Mouse (Mus musculus): ENCODE measurements around the gene Loxl4. TPM values are rescaled to one million over a fixed set of nuclear protein-coding genes. Genes with fewer than 3 reads are reported as not detected.

Loxl4 gene
- polyA plus RNA-seq, 1 experiment from 2014 or later, result 0.37 TPM

DNA sequence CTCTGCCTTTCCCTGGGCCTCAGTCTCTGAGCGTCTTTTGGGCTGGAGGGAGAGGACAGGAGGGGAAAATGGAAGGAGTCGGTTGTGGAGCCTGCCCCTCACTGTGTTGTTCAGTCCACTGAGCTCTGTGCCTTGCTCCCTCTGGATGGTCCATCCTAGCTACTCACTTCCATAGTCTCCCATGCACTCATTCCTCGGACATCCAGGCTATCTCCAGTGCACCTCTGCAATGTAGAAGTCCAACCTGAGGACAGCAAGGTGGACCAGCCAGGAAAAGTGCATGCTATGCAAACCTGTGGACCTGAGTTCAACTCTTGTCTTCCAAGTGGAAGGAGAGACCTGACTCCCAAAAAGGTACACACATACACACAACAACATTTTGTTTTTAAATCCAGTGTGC, 12.0 kb downstream of the Loxl4 start:
- no peaks in the 10 kb centered on the region for H3K36me3 ChIP-seq (ENCODE audit: control insufficient read depth, insufficient read depth, low read length)
- ATAC-seq (ENCODE audit: low FRiP score) (no peak), DNase-seq (ENCODE audit: low spot score) (no peak)
- H3K9me3 ChIP-seq (ENCODE audit: control insufficient read depth, low read length), result no peaks in the 10 kb centered on the region
- WGBS, result 73% methylated on average over 3 of the region's 3 CpGs
- H3K4me1 ChIP-seq (replicated peaks; ENCODE audit: control insufficient read depth, insufficient read depth, low read length), result no peaks in the 10 kb centered on the region
- H3K4me3 ChIP-seq (ENCODE audit: low read depth, low read length), result no peak overlapping the region
- H3K27me3 ChIP-seq (ENCODE audit: control insufficient read depth, insufficient read depth, low read length), result no peaks in the 10 kb centered on the region
- no peak overlapping the region for H3K4me2 ChIP-seq (replicated peaks; ENCODE audit: low read depth, low read length)
- no peak overlapping the region for H3K27ac ChIP-seq (ENCODE audit: low read depth, low read length)
- no peak overlapping the region for H3K9ac ChIP-seq (ENCODE audit: low read depth, low read length)

GRCm38 (mm10) chr19:42599891-42600290, 12.7 kb downstream of the Loxl4 start:
- Histone ChIP-seq H3K9me3 (ENCODE audit: control insufficient read depth, low read length) (no peaks in the 10 kb centered on the region), H3K27ac (ENCODE audit: low read depth, low read length) (no peak overlapping the region), H3K36me3 (ENCODE audit: control insufficient read depth, insufficient read depth, low read length) (no peaks in the 10 kb centered on the region), H3K4me1 (replicated peaks; ENCODE audit: control insufficient read depth, insufficient read depth, low read length) (no peaks in the 10 kb centered on the region), H3K27me3 (ENCODE audit: control insufficient read depth, insufficient read depth, low read length) (no peaks in the 10 kb centered on the region), H3K4me3 (ENCODE audit: low read depth, low read length) (no peak overlapping the region), H3K9ac (ENCODE audit: low read depth, low read length) (no peak overlapping the region), H3K4me2 (replicated peaks; ENCODE audit: low read depth, low read length) (no peak overlapping the region)
- 86% methylated on average over 17 of the region's 17 CpGs for WGBS
- ATAC-seq (ENCODE audit: low FRiP score) (no peak), DNase-seq (ENCODE audit: low spot score) (no peak)

- Histone ChIP-seq H3K9ac (ENCODE audit: low read depth, low read length) (no peak overlapping the region), H3K9me3 (ENCODE audit: control insufficient read depth, low read length) (no peaks in the 10 kb centered on the region), H3K4me3 (ENCODE audit: low read depth, low read length) (no peak overlapping the region), H3K4me2 (replicated peaks; ENCODE audit: low read depth, low read length) (no peak overlapping the region), H3K4me1 (replicated peaks; ENCODE audit: control insufficient read depth, insufficient read depth, low read length) (no peaks in the 10 kb centered on the region), H3K27me3 (ENCODE audit: control insufficient read depth, insufficient read depth, low read length) (no peaks in the 10 kb centered on the region), H3K27ac (ENCODE audit: low read depth, low read length) (no peak overlapping the region), H3K36me3 (ENCODE audit: control insufficient read depth, insufficient read depth, low read length) (no peaks in the 10 kb centered on the region)
- no peak for ATAC-seq (ENCODE audit: low FRiP score)
- 97% methylated on average over 6 of the region's 6 CpGs for whole genome bisulfite sequencing
- no peak for DNase-seq (ENCODE audit: low spot score)
Observed at GRCm38 (mm10) chr19:42597896-42598295, 14.7 kb downstream of the Loxl4 start.

DNA sequence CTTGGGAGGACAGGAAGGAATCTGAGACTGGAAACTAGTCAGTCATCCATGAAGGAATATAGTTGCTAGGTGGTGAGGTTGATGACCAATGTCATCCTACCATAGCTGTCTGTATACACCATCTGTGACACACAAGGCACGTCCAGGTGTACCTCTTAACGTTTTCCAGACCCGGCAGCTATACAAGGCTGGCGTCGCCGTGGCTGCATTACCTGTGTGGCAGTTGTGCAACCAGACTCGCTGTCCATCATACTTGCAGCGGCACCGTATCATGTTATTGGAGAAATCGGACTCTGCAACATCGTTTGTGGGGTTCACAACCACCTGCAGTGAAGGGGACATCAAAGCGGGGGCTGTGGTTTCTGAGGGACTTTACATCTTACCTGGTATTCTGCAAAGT, 15.3 kb downstream of the Loxl4 start:
- Histone ChIP-seq H3K9ac (ENCODE audit: low read depth, low read length) (no peak overlapping the region), H3K4me1 (replicated peaks; ENCODE audit: control insufficient read depth, insufficient read depth, low read length) (no peaks in the 10 kb centered on the region), H3K4me2 (replicated peaks; ENCODE audit: low read depth, low read length) (no peak overlapping the region), H3K27me3 (ENCODE audit: control insufficient read depth, insufficient read depth, low read length) (no peaks in the 10 kb centered on the region), H3K36me3 (ENCODE audit: control insufficient read depth, insufficient read depth, low read length) (no peaks in the 10 kb centered on the region), H3K9me3 (ENCODE audit: control insufficient read depth, low read length) (no peaks in the 10 kb centered on the region), H3K27ac (ENCODE audit: low read depth, low read length) (no peak overlapping the region), H3K4me3 (ENCODE audit: low read depth, low read length) (no peak overlapping the region)
- 94% methylated on average over 12 of the region's 12 CpGs for WGBS
- no peak for DNase-seq (ENCODE audit: low spot score)
- ATAC-seq (ENCODE audit: low FRiP score), result no peak

DNA sequence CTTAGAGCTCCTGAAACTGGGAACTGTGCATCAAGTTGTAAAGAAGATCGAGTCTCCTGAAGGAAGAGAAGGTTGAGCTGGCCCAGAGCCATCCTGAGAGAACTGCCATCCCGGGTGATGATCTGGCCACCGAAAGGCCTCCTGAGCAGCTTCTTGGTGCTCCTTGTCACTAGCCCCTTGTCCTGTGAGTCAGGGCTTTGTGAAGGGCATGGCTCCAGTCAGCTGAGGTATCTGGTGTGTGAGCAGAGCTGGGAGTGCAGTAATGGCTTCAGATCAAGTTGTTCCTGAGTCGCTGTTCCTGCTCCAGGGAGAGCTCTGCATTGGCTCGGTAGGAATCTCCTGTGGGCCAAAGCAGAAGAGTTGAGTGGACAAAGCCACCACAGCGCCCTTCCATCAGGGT, 17.5 kb downstream of the Loxl4 start:
- no peak for ATAC-seq (ENCODE audit: low FRiP score)
- H3K4me1 ChIP-seq (replicated peaks; ENCODE audit: control insufficient read depth, insufficient read depth, low read length), result no peaks in the 10 kb centered on the region
- H3K9me3 ChIP-seq (ENCODE audit: control insufficient read depth, low read length), result no peaks in the 10 kb centered on the region
- H3K27ac ChIP-seq (ENCODE audit: low read depth, low read length), result no peak overlapping the region
- H3K9ac ChIP-seq (ENCODE audit: low read depth, low read length), result no peak overlapping the region
- no peaks in the 10 kb centered on the region for H3K36me3 ChIP-seq (ENCODE audit: control insufficient read depth, insufficient read depth, low read length)
- no peak overlapping the region for H3K4me3 ChIP-seq (ENCODE audit: low read depth, low read length)
- no peak overlapping the region for H3K4me2 ChIP-seq (replicated peaks; ENCODE audit: low read depth, low read length)
- WGBS, result 91% methylated on average over 6 of the region's 6 CpGs
- no peak for DNase-seq (ENCODE audit: low spot score)
- H3K27me3 ChIP-seq (ENCODE audit: control insufficient read depth, insufficient read depth, low read length), result no peaks in the 10 kb centered on the region

DNA sequence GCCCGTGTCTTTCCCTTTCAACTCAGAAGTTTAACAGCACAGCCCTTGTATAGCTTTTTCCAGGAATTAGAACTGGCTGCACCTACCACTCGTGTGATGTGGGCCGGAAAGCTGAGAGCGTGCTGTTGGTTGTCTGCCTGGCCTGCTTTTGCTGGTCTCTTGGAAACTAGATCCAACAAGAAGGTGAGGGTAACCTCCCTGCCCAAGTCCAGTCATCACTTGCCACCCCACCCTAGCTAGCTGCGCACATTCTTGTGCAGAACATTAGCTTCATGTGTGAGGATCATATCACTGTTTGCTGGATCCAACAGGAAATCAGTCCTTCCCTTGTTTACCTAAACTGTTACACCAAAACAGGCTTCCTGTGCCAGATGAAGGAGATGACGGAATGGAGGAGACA, 19.2 kb downstream of the Loxl4 start:
- Histone ChIP-seq H3K9me3 (ENCODE audit: control insufficient read depth, low read length) (no peaks in the 10 kb centered on the region), H3K4me3 (ENCODE audit: low read depth, low read length) (no peak overlapping the region), H3K27me3 (ENCODE audit: control insufficient read depth, insufficient read depth, low read length) (no peaks in the 10 kb centered on the region), H3K4me1 (replicated peaks; ENCODE audit: control insufficient read depth, insufficient read depth, low read length) (no peaks in the 10 kb centered on the region), H3K36me3 (ENCODE audit: control insufficient read depth, insufficient read depth, low read length) (no peaks in the 10 kb centered on the region), H3K9ac (ENCODE audit: low read depth, low read length) (no peak overlapping the region), H3K4me2 (replicated peaks; ENCODE audit: low read depth, low read length) (no peak overlapping the region), H3K27ac (ENCODE audit: low read depth, low read length) (no peak overlapping the region)
- no peak for ATAC-seq (ENCODE audit: low FRiP score)
- DNase-seq (ENCODE audit: low spot score), result no peak
- 94% methylated on average over 6 of the region's 6 CpGs for WGBS

DNA sequence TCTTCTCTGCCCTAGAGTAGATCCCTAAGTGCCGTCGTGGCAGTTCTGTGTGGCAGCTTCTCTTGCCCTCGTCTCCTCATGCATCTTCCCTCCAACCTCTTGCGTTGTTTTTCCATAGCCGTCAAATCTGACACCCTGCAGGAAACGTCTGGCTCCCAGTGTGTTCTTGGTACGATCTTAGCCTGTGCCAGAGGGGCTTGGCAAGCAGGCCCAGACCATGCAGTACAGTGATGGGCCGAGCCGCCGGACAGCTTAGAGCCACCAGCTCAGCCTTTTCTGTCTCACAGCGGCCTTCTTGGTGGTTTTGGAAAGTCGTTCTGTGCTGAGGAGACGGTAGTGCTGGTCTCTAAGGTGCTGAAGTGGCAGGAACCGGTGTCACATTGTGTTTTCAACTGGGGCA, 21.1 kb downstream of the Loxl4 start:
- Histone ChIP-seq H3K4me1 (replicated peaks; ENCODE audit: control insufficient read depth, insufficient read depth, low read length) (no peaks in the 10 kb centered on the region), H3K4me3 (ENCODE audit: low read depth, low read length) (no peak overlapping the region), H3K27me3 (ENCODE audit: control insufficient read depth, insufficient read depth, low read length) (no peaks in the 10 kb centered on the region), H3K36me3 (ENCODE audit: control insufficient read depth, insufficient read depth, low read length) (no peaks in the 10 kb centered on the region), H3K9ac (ENCODE audit: low read depth, low read length) (no peak overlapping the region), H3K27ac (ENCODE audit: low read depth, low read length) (no peak overlapping the region), H3K9me3 (ENCODE audit: control insufficient read depth, low read length) (no peaks in the 10 kb centered on the region), H3K4me2 (replicated peaks; ENCODE audit: low read depth, low read length) (no peak overlapping the region)
- WGBS, result 54% methylated on average over 14 of the region's 14 CpGs
- DNase-seq (ENCODE audit: low spot score), result no peak
- ATAC-seq (ENCODE audit: low FRiP score), result no peak

GRCm38 (mm10) chr19:42589246-42589645, 23.4 kb downstream of the Loxl4 start:
- no peak overlapping the region for H3K27ac ChIP-seq (ENCODE audit: low read depth, low read length)
- no peak overlapping the region for H3K4me2 ChIP-seq (replicated peaks; ENCODE audit: low read depth, low read length)
- no peak for DNase-seq (ENCODE audit: low spot score)
- H3K9ac ChIP-seq (ENCODE audit: low read depth, low read length), result no peak overlapping the region
- no peak for ATAC-seq (ENCODE audit: low FRiP score)
- H3K9me3 ChIP-seq (ENCODE audit: control insufficient read depth, low read length), result no peaks in the 10 kb centered on the region
- no peaks in the 10 kb centered on the region for H3K36me3 ChIP-seq (ENCODE audit: control insufficient read depth, insufficient read depth, low read length)
- no peak overlapping the region for H3K4me3 ChIP-seq (ENCODE audit: low read depth, low read length)
- no peaks in the 10 kb centered on the region for H3K27me3 ChIP-seq (ENCODE audit: control insufficient read depth, insufficient read depth, low read length)
- 77% methylated on average over 1 of the region's 1 CpGs for WGBS
- H3K4me1 ChIP-seq (replicated peaks; ENCODE audit: control insufficient read depth, insufficient read depth, low read length), result no peaks in the 10 kb centered on the region

- ATAC-seq (ENCODE audit: low FRiP score), result no peak
- no peaks in the 10 kb centered on the region for H3K9me3 ChIP-seq (ENCODE audit: control insufficient read depth, low read length)
- no peaks in the 10 kb centered on the region for H3K36me3 ChIP-seq (ENCODE audit: control insufficient read depth, insufficient read depth, low read length)
- no peak overlapping the region for H3K27ac ChIP-seq (ENCODE audit: low read depth, low read length)
- no peak overlapping the region for H3K4me3 ChIP-seq (ENCODE audit: low read depth, low read length)
- no peaks in the 10 kb centered on the region for H3K4me1 ChIP-seq (replicated peaks; ENCODE audit: control insufficient read depth, insufficient read depth, low read length)
- H3K27me3 ChIP-seq (ENCODE audit: control insufficient read depth, insufficient read depth, low read length), result no peaks in the 10 kb centered on the region
- H3K9ac ChIP-seq (ENCODE audit: low read depth, low read length), result no peak overlapping the region
- no peak for DNase-seq (ENCODE audit: low spot score)
- no peak overlapping the region for H3K4me2 ChIP-seq (replicated peaks; ENCODE audit: low read depth, low read length)
- 77% methylated on average over 2 of the region's 2 CpGs for WGBS
Observed at GRCm38 (mm10) chr19:42587704-42588103, 24.9 kb downstream of the Loxl4 start.
